Mouse (Mus musculus) kidney, adult 2 months (tissue): ENCODE results near the gene Papolb.

Experiments used
- CTCF ChIP-seq: fragments of 200-500 bp; conservative IDR thresholded peaks from 2 replicates; pipeline ENCODE4 v1.5.1; 2011; ENCODE audit warnings: low read depth, mild to moderate bottlenecking, control low read depth, low read length, moderate library complexity, mixed read lengths; ENCODE audit not compliant: insufficient read depth, insufficient read length
- POLR2A ChIP-seq: fragments of 200-500 bp; IDR thresholded peaks from one replicate; pipeline ENCODE4 v1.6.1; 2011; ENCODE audit warnings: low read depth, low read length, control low read depth

- TF ChIP-seq CTCF (no peak), POLR2A (no peak)
These were observed 30.4 kb upstream of the Papolb start for GRCm38 (mm10) chr5:142560261-142560660.
